Mouse (Mus musculus): ENCODE results near the gene Gm20441.

- TF ChIP-seq POLR2A (IDR thresholded peaks at IDR 0.05; ENCODE audit: extremely low read depth, insufficient read depth, low read length) (no peak), CTCF (IDR thresholded peaks at IDR 0.05; ENCODE audit: low read depth, low read length) (no peak)
Measured at GRCm38 (mm10) chr10:75760311-75760710, 20.4 kb downstream of the Gm20441 start.
